Mouse (Mus musculus): ENCODE data around the gene Pla2g4a. TPM values are rescaled to one million over a fixed set of nuclear protein-coding genes. Genes with fewer than 3 reads are reported as not detected.

Pla2g4a gene
- total and polyA plus RNA-seq, 2 experiments from 2014 or later, result 0.98 to 1.0 TPM

DNA sequence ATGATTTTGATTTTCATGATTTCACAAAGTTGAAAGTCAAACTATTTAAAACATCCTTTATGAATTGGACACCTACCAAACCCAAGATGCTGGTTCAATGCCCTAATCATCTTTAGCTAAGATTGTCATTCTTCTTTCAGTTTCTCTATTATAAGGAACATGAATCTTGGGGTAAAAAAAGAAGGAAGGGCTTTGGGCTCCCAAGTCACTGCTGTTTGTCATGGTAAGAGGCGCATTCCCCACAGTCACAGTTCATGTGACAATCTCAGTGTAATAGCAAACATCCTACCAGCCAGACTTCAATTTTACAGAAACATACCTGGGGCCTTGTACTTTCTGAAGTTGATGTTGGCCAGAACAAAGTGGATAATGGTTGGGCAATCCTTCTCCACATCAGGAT is 119.2 kb downstream of the Pla2g4a start:
- Histone ChIP-seq H3K4me2 (ENCODE audit: low read depth) (no peak overlapping the region), H3K9ac (no peak overlapping the region), H3K9me3 (ENCODE audit: low read length) (no peaks in the 10 kb centered on the region), H3K27me3 (ENCODE audit: insufficient read depth, low read length) (no peaks in the 10 kb centered on the region), H3K4me1 (ENCODE audit: insufficient read depth) (no peaks in the 10 kb centered on the region), H3K27ac (ENCODE audit: low read depth, low read length) (no peak overlapping the region), H3K4me3 (ENCODE audit: low read depth, low read length) (no peak overlapping the region), H3K36me3 (ENCODE audit: insufficient read depth) (no peaks in the 10 kb centered on the region)
- ATAC-seq, result no peak
- 100% methylated on average over 1 of the region's 1 CpGs for WGBS
- TF ChIP-seq CTCF (IDR thresholded peaks at IDR 0.05; ENCODE audit: low read depth), result no peak
- no peak for DNase-seq

GRCm38 (mm10) chr1:149840961-149841416 is 120.1 kb downstream of the Pla2g4a start:
- H3K27me3 ChIP-seq (ENCODE audit: insufficient read depth, low read length), result no peaks in the 10 kb centered on the region
- no peaks in the 10 kb centered on the region for H3K36me3 ChIP-seq (ENCODE audit: insufficient read depth)
- no peak overlapping the region for H3K4me3 ChIP-seq (ENCODE audit: low read depth, low read length)
- H3K4me1 ChIP-seq (ENCODE audit: insufficient read depth), result no peaks in the 10 kb centered on the region
- no peak overlapping the region for H3K4me2 ChIP-seq (ENCODE audit: low read depth)
- H3K9ac ChIP-seq, result no peak overlapping the region
- H3K27ac ChIP-seq (ENCODE audit: low read depth, low read length), result no peak overlapping the region
- WGBS, result 92% methylated on average over 4 of the region's 4 CpGs
- no peaks in the 10 kb centered on the region for H3K9me3 ChIP-seq (ENCODE audit: low read length)
- ATAC-seq (no peak), DNase-seq (no peak)
- no peak for TF ChIP-seq CTCF (IDR thresholded peaks at IDR 0.05; ENCODE audit: low read depth)

DNA sequence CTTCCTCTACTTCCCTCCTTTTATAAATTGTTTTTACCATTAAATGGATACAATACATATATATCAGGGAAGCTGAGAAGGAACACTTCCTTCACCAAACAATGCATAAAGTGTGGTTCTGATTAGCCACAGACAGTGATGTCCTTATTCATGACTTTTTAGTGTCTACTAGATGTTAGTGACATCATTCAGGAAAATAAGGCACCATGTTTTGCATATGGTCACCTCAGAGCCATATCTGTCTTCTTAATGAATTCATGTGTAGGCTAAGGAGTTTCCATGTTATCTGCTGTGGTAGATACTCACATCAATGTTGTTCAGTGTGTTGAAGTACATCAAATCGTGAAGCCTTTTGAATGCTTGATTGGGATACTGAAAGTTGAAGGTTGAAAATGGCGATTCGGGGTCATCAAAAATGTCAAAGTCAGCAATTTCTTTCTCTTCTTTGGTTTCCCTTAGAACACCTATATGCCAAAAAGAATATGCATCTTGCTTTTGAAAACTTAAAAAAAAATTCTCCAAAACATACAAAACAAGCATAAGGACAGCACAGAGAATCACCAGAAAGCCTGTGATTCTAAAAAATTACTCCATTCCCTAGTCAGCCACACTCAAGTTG is 120.7 kb downstream of the Pla2g4a start:
- Histone ChIP-seq H3K9ac (no peak overlapping the region), H3K4me3 (ENCODE audit: low read depth, low read length) (no peak overlapping the region), H3K27ac (ENCODE audit: low read depth, low read length) (no peak overlapping the region), H3K27me3 (ENCODE audit: insufficient read depth, low read length) (no peaks in the 10 kb centered on the region), H3K9me3 (ENCODE audit: low read length) (no peaks in the 10 kb centered on the region), H3K36me3 (ENCODE audit: insufficient read depth) (no peaks in the 10 kb centered on the region), H3K4me1 (ENCODE audit: insufficient read depth) (no peaks in the 10 kb centered on the region), H3K4me2 (ENCODE audit: low read depth) (no peak overlapping the region)
- WGBS, result 95% methylated on average over 3 of the region's 3 CpGs
- ATAC-seq (no peak), DNase-seq (no peak)
- no peak for TF ChIP-seq CTCF (IDR thresholded peaks at IDR 0.05; ENCODE audit: low read depth)

- no peak overlapping the region for H3K4me3 ChIP-seq (ENCODE audit: low read depth, low read length)
- no peaks in the 10 kb centered on the region for H3K4me1 ChIP-seq (ENCODE audit: insufficient read depth)
- no peaks in the 10 kb centered on the region for H3K9me3 ChIP-seq (ENCODE audit: low read length)
- no peak for TF ChIP-seq CTCF (IDR thresholded peaks at IDR 0.05; ENCODE audit: low read depth)
- ATAC-seq (no peak), DNase-seq (no peak)
- no peak overlapping the region for H3K9ac ChIP-seq
- no peak overlapping the region for H3K27ac ChIP-seq (ENCODE audit: low read depth, low read length)
- H3K36me3 ChIP-seq (ENCODE audit: insufficient read depth), result no peaks in the 10 kb centered on the region
- H3K4me2 ChIP-seq (ENCODE audit: low read depth), result no peak overlapping the region
- H3K27me3 ChIP-seq (ENCODE audit: insufficient read depth, low read length), result no peaks in the 10 kb centered on the region
- 85% methylated on average over 3 of the region's 3 CpGs for WGBS
Observed at GRCm38 (mm10) chr1:149836496-149836895, 124.6 kb downstream of the Pla2g4a start.

DNA sequence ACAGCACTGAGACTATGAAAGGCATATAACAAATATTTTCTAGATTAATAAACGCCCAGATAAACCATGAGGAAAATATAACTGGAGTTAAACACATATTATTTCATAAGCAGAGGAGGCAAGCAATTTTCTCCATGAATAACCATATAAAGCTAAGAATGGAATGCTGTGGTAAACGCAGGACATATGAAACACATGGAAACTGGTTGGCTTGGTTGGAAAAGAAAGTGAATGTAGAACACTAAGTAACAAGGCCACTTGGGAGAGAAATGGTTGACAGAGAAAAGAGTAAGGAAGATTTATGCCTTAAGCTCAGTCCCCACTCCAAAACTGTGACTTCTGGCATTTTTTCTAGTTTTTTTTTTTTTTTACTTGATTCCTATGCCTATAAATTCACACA is 127.2 kb downstream of the Pla2g4a start:
- Histone ChIP-seq H3K4me1 (ENCODE audit: insufficient read depth) (no peaks in the 10 kb centered on the region), H3K4me3 (ENCODE audit: low read depth, low read length) (no peak overlapping the region), H3K9ac (no peak overlapping the region), H3K27ac (ENCODE audit: low read depth, low read length) (no peak overlapping the region), H3K9me3 (ENCODE audit: low read length) (no peaks in the 10 kb centered on the region), H3K36me3 (ENCODE audit: insufficient read depth) (no peaks in the 10 kb centered on the region), H3K4me2 (ENCODE audit: low read depth) (no peak overlapping the region), H3K27me3 (ENCODE audit: insufficient read depth, low read length) (no peaks in the 10 kb centered on the region)
- no peak for TF ChIP-seq CTCF (IDR thresholded peaks at IDR 0.05; ENCODE audit: low read depth)
- 79% methylated on average over 2 of the region's 2 CpGs for WGBS
- DNase-seq (no peak), ATAC-seq (no peak)

DNA sequence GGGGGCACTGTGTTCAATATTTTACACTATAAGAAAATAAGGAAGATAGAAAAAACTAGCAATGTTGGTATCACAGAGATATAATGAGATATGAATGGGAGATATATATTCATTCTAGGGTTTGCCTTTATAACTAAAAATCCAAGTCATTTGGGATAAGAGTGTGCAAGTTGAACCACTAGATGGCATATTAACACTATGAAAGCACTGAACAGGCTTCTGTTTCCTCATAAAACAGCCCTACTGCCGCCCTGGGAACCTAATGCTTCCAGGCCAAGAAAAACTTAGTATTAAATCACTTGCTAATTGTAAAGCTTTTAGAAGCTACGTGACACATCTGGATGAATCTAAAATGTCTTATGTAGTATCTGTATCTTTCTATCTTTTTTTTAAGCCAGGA is 128.1 kb downstream of the Pla2g4a start:
- Histone ChIP-seq H3K27ac (ENCODE audit: low read depth, low read length) (no peak overlapping the region), H3K4me1 (ENCODE audit: insufficient read depth) (no peaks in the 10 kb centered on the region), H3K27me3 (ENCODE audit: insufficient read depth, low read length) (no peaks in the 10 kb centered on the region), H3K4me3 (ENCODE audit: low read depth, low read length) (no peak overlapping the region), H3K9me3 (ENCODE audit: low read length) (no peaks in the 10 kb centered on the region), H3K9ac (no peak overlapping the region), H3K36me3 (ENCODE audit: insufficient read depth) (no peaks in the 10 kb centered on the region), H3K4me2 (ENCODE audit: low read depth) (no peak overlapping the region)
- TF ChIP-seq CTCF (IDR thresholded peaks at IDR 0.05; ENCODE audit: low read depth), result peak; percentile 80
- peak; percentile 74 for DNase-seq
- peak; percentile 95 for ATAC-seq
- 21% methylated on average over 2 of the region's 2 CpGs for WGBS

GRCm38 (mm10) chr1:149832514-149832913 is 128.6 kb downstream of the Pla2g4a start:
- H3K27ac ChIP-seq (ENCODE audit: low read depth, low read length), result no peak overlapping the region
- H3K27me3 ChIP-seq (ENCODE audit: insufficient read depth, low read length), result no peaks in the 10 kb centered on the region
- no peaks in the 10 kb centered on the region for H3K36me3 ChIP-seq (ENCODE audit: insufficient read depth)
- ATAC-seq, result 0 out of 2 replicates have a peak, but pooled peaks have one; percentile 16
- 34% methylated on average over 1 of the region's 1 CpGs for WGBS
- no peak overlapping the region for H3K4me2 ChIP-seq (ENCODE audit: low read depth)
- H3K9ac ChIP-seq, result no peak overlapping the region
- no peak overlapping the region for H3K4me3 ChIP-seq (ENCODE audit: low read depth, low read length)
- H3K4me1 ChIP-seq (ENCODE audit: insufficient read depth), result no peaks in the 10 kb centered on the region
- no peak for TF ChIP-seq CTCF (IDR thresholded peaks at IDR 0.05; ENCODE audit: low read depth)
- H3K9me3 ChIP-seq (ENCODE audit: low read length), result no peaks in the 10 kb centered on the region
- no peak for DNase-seq
